Mouse (Mus musculus) MEL (cell line): ENCODE measurements around the gene Cd5l. TPM values are rescaled to one million over a fixed set of nuclear protein-coding genes. Genes with fewer than 3 reads are reported as not detected.

ENCODE experiments used
- DNase-seq: peaks from one replicate; pipeline ENCODE4 v3.0.0; 2011; ENCODE audit warnings: low read depth, low spot score
- H3K27ac ChIP-seq: 2 replicates; pipeline ENCODE4 v1.5.1; 2012; ENCODE audit warnings: low read depth, mild to moderate bottlenecking, control low read depth, low read length, moderate library complexity; ENCODE audit not compliant: control insufficient read depth
- H3K27me3 ChIP-seq, 2 experiments: fragments of 150-350 bp in 1 of 2; sonication (generic) in 1 of 2; 2 replicates each; pipeline ENCODE4 v1.6.1; 2012; ENCODE audit warnings: low read length in 2 of 2, mild to moderate bottlenecking in 2 of 2, improper control_type of control experiment in 1 of 2, moderate library complexity in 1 of 2; ENCODE audit not compliant: insufficient read depth in 2 of 2, control insufficient read depth in 1 of 2
- H3K36me3 ChIP-seq, 2 experiments: 2 replicates each; pipeline ENCODE4 v1.6.1; 2012 to 2014; ENCODE audit warnings: low read length in 2 of 2, improper control_type of control experiment in 1 of 2, inconsistent platforms in 1 of 2, mild to moderate bottlenecking in 1 of 2; ENCODE audit not compliant: insufficient read depth in 2 of 2, control insufficient read depth in 1 of 2
- H3K4me1 ChIP-seq, 2 experiments: fragments of 150-350 bp in 1 of 2; sonication (generic) in 1 of 2; 2 replicates each; pipeline ENCODE4 v1.6.1; 2012; ENCODE audit warnings: low read length in 2 of 2, improper control_type of control experiment in 1 of 2, mild to moderate bottlenecking in 1 of 2; ENCODE audit not compliant: insufficient read depth in 2 of 2, control insufficient read depth in 1 of 2
- H3K4me3 ChIP-seq, 2 experiments: fragments of 150-350 bp in 1 of 2; sonication (generic) in 1 of 2; 2 replicates each; pipeline ENCODE4 v1.5.1; 2012; ENCODE audit warnings: low read depth in 2 of 2, low read length in 2 of 2, mild to moderate bottlenecking in 2 of 2, moderate library complexity in 2 of 2, control low read depth in 1 of 2, improper control_type of control experiment in 1 of 2; ENCODE audit not compliant: control insufficient read depth in 1 of 2, insufficient read depth in 1 of 2
- H3K79me2 ChIP-seq: 2 replicates; pipeline ENCODE4 v1.6.1; 2012; ENCODE audit warnings: mild to moderate bottlenecking, low read length, moderate library complexity; ENCODE audit not compliant: control insufficient read depth, poor library complexity, insufficient read depth
- H3K9ac ChIP-seq: 2 replicates; pipeline ENCODE4 v1.6.1; 2012; ENCODE audit warnings: low read depth, mild to moderate bottlenecking, control low read depth, low read length, moderate library complexity; ENCODE audit not compliant: control insufficient read depth, poor library complexity, severe bottlenecking
- H3K9me3 ChIP-seq: fragments of 150-350 bp; sonication (generic); replicated peaks from 2 replicates; pipeline ENCODE4 v1.6.1; 2012; ENCODE audit warnings: mild to moderate bottlenecking, low read length, improper control_type of control experiment, moderate library complexity; ENCODE audit not compliant: insufficient read depth
- BHLHE40 ChIP-seq: IDR thresholded peaks from 2 replicates; pipeline ENCODE4 v1.6.1; 2012; ENCODE audit warnings: low read depth, mild to moderate bottlenecking, inconsistent platforms, low read length, improper control_type of control experiment, borderline replicate concordance
- CHD1 ChIP-seq: IDR thresholded peaks from 2 replicates; pipeline ENCODE4 v1.6.1; 2012; ENCODE audit warnings: low read depth, mild to moderate bottlenecking, inconsistent platforms, low read length, improper control_type of control experiment
- CHD2 ChIP-seq: IDR thresholded peaks from 2 replicates; pipeline ENCODE4 v1.6.1; 2011; ENCODE audit warnings: low read length, improper control_type of control experiment
- CTCF ChIP-seq, 3 experiments: IDR thresholded peaks in 2 of 3; conservative IDR thresholded peaks in 1 of 3; 2 replicates each; pipeline ENCODE4 v1.5.1; 2011 to 2012; ENCODE audit warnings: low read length in 3 of 3, low read depth in 2 of 3, mild to moderate bottlenecking in 2 of 3, improper control_type of control experiment in 1 of 3, inconsistent platforms in 1 of 3, mixed read lengths in 1 of 3, moderate library complexity in 1 of 3; ENCODE audit not compliant: control insufficient read depth in 1 of 3, insufficient read depth in 1 of 3, poor library complexity in 1 of 3, severe bottlenecking in 1 of 3
- E2F4 ChIP-seq: IDR thresholded peaks from 2 replicates; pipeline ENCODE4 v1.6.1; 2011; ENCODE audit warnings: low read depth, low read length, improper control_type of control experiment, borderline replicate concordance
- ELF1 ChIP-seq: IDR thresholded peaks from 2 replicates; pipeline ENCODE4 v1.6.1; 2014; ENCODE audit warnings: low read depth, mild to moderate bottlenecking, inconsistent platforms, low read length, improper control_type of control experiment, moderate library complexity
- EP300 ChIP-seq, 2 experiments: IDR thresholded peaks; 2 replicates each; pipeline ENCODE4 v1.6.1; 2011; ENCODE audit warnings: improper control_type of control experiment in 2 of 2, low read length in 2 of 2, low read depth in 1 of 2, mild to moderate bottlenecking in 1 of 2
- ETS1 ChIP-seq: IDR thresholded peaks from 2 replicates; pipeline ENCODE4 v1.6.1; 2012; ENCODE audit warnings: low read depth, mild to moderate bottlenecking, inconsistent platforms, low read length, improper control_type of control experiment, moderate library complexity
- GABPA ChIP-seq: IDR thresholded peaks from 2 replicates; pipeline ENCODE4 v1.6.1; 2012; ENCODE audit warnings: low read depth, mild to moderate bottlenecking, inconsistent platforms, low read length, improper control_type of control experiment, moderate library complexity
- GATA1 ChIP-seq: IDR thresholded peaks from 2 replicates; pipeline ENCODE4 v1.6.1; 2011; ENCODE audit warnings: low read depth, low read length, improper control_type of control experiment
- HCFC1 ChIP-seq: IDR thresholded peaks from 2 replicates; pipeline ENCODE4 v1.6.1; 2012; ENCODE audit warnings: low read depth, mild to moderate bottlenecking, inconsistent platforms, low read length, improper control_type of control experiment, moderate library complexity
- JUND ChIP-seq: IDR thresholded peaks from 2 replicates; pipeline ENCODE4 v1.6.1; 2011; ENCODE audit warnings: low read depth, mild to moderate bottlenecking, improper control_type of control experiment, low read length
- KAT2A ChIP-seq: conservative IDR thresholded peaks from 2 replicates; pipeline ENCODE4 v1.6.1; 2012; ENCODE audit warnings: low read depth, low read length, improper control_type of control experiment, inconsistent platforms
- MAFK ChIP-seq: IDR thresholded peaks from 2 replicates; pipeline ENCODE4 v1.6.1; 2011; ENCODE audit warnings: low read depth, mild to moderate bottlenecking, low read length, improper control_type of control experiment, borderline replicate concordance
- MAX ChIP-seq: IDR thresholded peaks from 2 replicates; pipeline ENCODE4 v1.6.1; 2011; ENCODE audit warnings: low read length, improper control_type of control experiment
- MAZ ChIP-seq: IDR thresholded peaks from 2 replicates; pipeline ENCODE4 v1.6.1; 2012; ENCODE audit warnings: low read depth, mild to moderate bottlenecking, inconsistent platforms, low read length, improper control_type of control experiment
- MEF2A ChIP-seq: IDR thresholded peaks from 2 replicates; pipeline ENCODE4 v1.6.1; 2014; ENCODE audit warnings: low read depth, mild to moderate bottlenecking, inconsistent platforms, low read length, improper control_type of control experiment; ENCODE audit not compliant: poor library complexity, insufficient replicate concordance, severe bottlenecking; ENCODE audit errors: extremely low read depth
- MXI1 ChIP-seq: IDR thresholded peaks from 2 replicates; pipeline ENCODE4 v1.6.1; 2011; ENCODE audit warnings: mild to moderate bottlenecking, low read depth, low read length, improper control_type of control experiment
- MYB ChIP-seq: IDR thresholded peaks from 2 replicates; pipeline ENCODE4 v1.6.1; 2011; ENCODE audit warnings: mild to moderate bottlenecking, low read depth, low read length, improper control_type of control experiment
- MYC ChIP-seq: IDR thresholded peaks from 2 replicates; pipeline ENCODE4 v1.6.1; 2011; ENCODE audit warnings: low read depth, mild to moderate bottlenecking, low read length, improper control_type of control experiment, moderate library complexity
- NELFE ChIP-seq: IDR thresholded peaks from 2 replicates; pipeline ENCODE4 v1.6.1; 2011; ENCODE audit warnings: low read depth, low read length, improper control_type of control experiment
- NRF1 ChIP-seq: IDR thresholded peaks from 2 replicates; pipeline ENCODE4 v1.6.1; 2014; ENCODE audit warnings: low read depth, mild to moderate bottlenecking, inconsistent platforms, low read length, improper control_type of control experiment, moderate library complexity; ENCODE audit not compliant: poor library complexity, insufficient read depth, severe bottlenecking
- POLR2A ChIP-seq, 2 experiments: IDR thresholded peaks; 2 replicates each; pipeline ENCODE4 v1.6.1; 2011 to 2012; ENCODE audit warnings: low read length in 2 of 2, mild to moderate bottlenecking in 2 of 2, control low read depth in 1 of 2, improper control_type of control experiment in 1 of 2, low read depth in 1 of 2, moderate library complexity in 1 of 2; ENCODE audit not compliant: control insufficient read depth in 1 of 2, insufficient read depth in 1 of 2, poor library complexity in 1 of 2
- POLR2AphosphoS2 ChIP-seq: IDR thresholded peaks from 2 replicates; pipeline ENCODE4 v1.6.1; 2011; ENCODE audit warnings: low read length, improper control_type of control experiment
- POLR2AphosphoS5 ChIP-seq: IDR thresholded peaks from 2 replicates; pipeline ENCODE4 v1.6.1; 2012; ENCODE audit warnings: low read depth, borderline replicate concordance, mild to moderate bottlenecking, inconsistent platforms, low read length, moderate library complexity, mixed read lengths
- RAD21 ChIP-seq: IDR thresholded peaks from 2 replicates; pipeline ENCODE4 v1.6.1; 2011; ENCODE audit warnings: mild to moderate bottlenecking, low read depth, low read length, improper control_type of control experiment
- RCOR1 ChIP-seq: IDR thresholded peaks from 2 replicates; pipeline ENCODE4 v1.6.1; 2012; ENCODE audit warnings: low read depth, mild to moderate bottlenecking, inconsistent platforms, low read length, improper control_type of control experiment
- SIN3A ChIP-seq: IDR thresholded peaks from 2 replicates; pipeline ENCODE4 v1.6.1; 2012; ENCODE audit warnings: low read length, improper control_type of control experiment, inconsistent platforms
- SMC3 ChIP-seq: IDR thresholded peaks from 2 replicates; pipeline ENCODE4 v1.6.1; 2011; ENCODE audit warnings: low read depth, low read length, improper control_type of control experiment
- TAL1 ChIP-seq: IDR thresholded peaks from 2 replicates; pipeline ENCODE4 v1.6.1; 2012; ENCODE audit warnings: mild to moderate bottlenecking, inconsistent platforms, low read length, moderate library complexity, mixed read lengths
- TBP ChIP-seq: IDR thresholded peaks from 2 replicates; pipeline ENCODE4 v1.8.0; 2011; ENCODE audit warnings: low read depth, low read length, improper control_type of control experiment
- TCF12 ChIP-seq: IDR thresholded peaks from 2 replicates; pipeline ENCODE4 v1.6.1; 2014; ENCODE audit warnings: low read depth, mild to moderate bottlenecking, inconsistent platforms, low read length, improper control_type of control experiment, moderate library complexity
- UBTF ChIP-seq: IDR thresholded peaks from 2 replicates; pipeline ENCODE4 v1.6.1; 2012; ENCODE audit warnings: low read depth, mild to moderate bottlenecking, inconsistent platforms, low read length, improper control_type of control experiment, moderate library complexity, borderline replicate concordance; ENCODE audit not compliant: insufficient read depth
- USF1 ChIP-seq: IDR thresholded peaks from 2 replicates; pipeline ENCODE4 v1.6.1; 2014; ENCODE audit warnings: low read depth, mild to moderate bottlenecking, inconsistent platforms, low read length, improper control_type of control experiment, moderate library complexity
- USF2 ChIP-seq, 2 experiments: IDR thresholded peaks; 2 replicates each; pipeline ENCODE4 v1.6.1; 2011 to 2012; ENCODE audit warnings: improper control_type of control experiment in 2 of 2, low read length in 2 of 2, borderline replicate concordance in 1 of 2, inconsistent platforms in 1 of 2, low read depth in 1 of 2, mild to moderate bottlenecking in 1 of 2; ENCODE audit not compliant: insufficient read depth in 1 of 2
- ZC3H11A ChIP-seq: IDR thresholded peaks from 2 replicates; pipeline ENCODE4 v1.6.1; 2012; ENCODE audit warnings: low read depth, mild to moderate bottlenecking, inconsistent platforms, low read length, improper control_type of control experiment
- ZKSCAN1 ChIP-seq: IDR thresholded peaks from 2 replicates; pipeline ENCODE4 v1.6.1; 2012; ENCODE audit warnings: low read depth, mild to moderate bottlenecking, inconsistent platforms, low read length, improper control_type of control experiment, moderate library complexity
- ZNF384 ChIP-seq: IDR thresholded peaks from 2 replicates; pipeline ENCODE4 v1.6.1; 2012; ENCODE audit warnings: low read depth, mild to moderate bottlenecking, inconsistent platforms, low read length, improper control_type of control experiment
- polyA plus RNA-seq, 2 experiments: library from polyadenylated mRNA; stranded (reverse) in 1 of 2; unstranded in 1 of 2; fragments of >175 nt in 1 of 2; fragments of >200 nt in 1 of 2; gene quantifications; 2 replicates each; pipeline versions ENCODE4 v1.2.1 to v1.2.4; 2012; ENCODE audit warnings: low replicate concordance in 2 of 2, low read depth in 1 of 2; ENCODE audit not compliant: insufficient read length in 2 of 2, insufficient read depth in 1 of 2, missing spikeins in 1 of 2
- total RNA-seq: library from RNA; depleted of rRNA; stranded (reverse); fragments of 300-350 nt; gene quantifications from 2 replicates; pipeline ENCODE4 v1.2.3, GENCODE M21; 2012

Gene Cd5l
- total and polyA plus RNA-seq, 3 experiments = not detected

GRCm38 (mm10) chr3:87410605-87411004 is 52.9 kb downstream of the Cd5l start:
- no peaks in the 10 kb centered on the region for H3K9me3 ChIP-seq
- H3K4me1 ChIP-seq = peaks cover 0 to 31% of the 10 kb centered on the region in 2 experiments; a peak in 2 of 4 replicates
- H3K9ac ChIP-seq = peak overlapping the region; percentile 59
- H3K36me3 ChIP-seq = peaks cover 0 to 18% of the 10 kb centered on the region in 2 experiments; a peak in 2 of 4 replicates
- peak overlapping the region; percentile 95 for H3K27ac ChIP-seq
- peak overlapping the region in 1 of 2 experiments; percentile 28; a peak in 1 of 4 replicates for H3K4me3 ChIP-seq
- H3K27me3 ChIP-seq = no peaks in the 10 kb centered on the region
- DNase-seq = no peak
- H3K79me2 ChIP-seq = no peaks in the 10 kb centered on the region; the same call in 1 of the 2 replicates
- TF ChIP-seq E2F4 (no peak), KAT2A (no peak), MEF2A (no peak), MYC (no peak), CHD2 (no peak; the same call in 1 of the 2 replicates), ETS1 (no peak; the same call in 1 of the 2 replicates), BHLHE40 (no peak), MAFK (peak; percentile 94), NRF1 (no peak), MAZ (0 out of 2 replicates have a peak, but pooled peaks have one; percentile 15), SMC3 (0 out of 2 replicates have a peak, but pooled peaks have one; percentile 7), EP300 (IDR thresholded peaks at IDR 0.05; ENCODE audit: low read depth in 1 of 2, low read length in 2 of 2) (no peak; a peak in 1 of 4 replicates), POLR2A (IDR thresholded peaks at IDR 0.05; ENCODE audit: control insufficient read depth in 1 of 2, insufficient read depth in 1 of 2, low read depth in 1 of 2, low read length in 2 of 2, poor library complexity in 1 of 2) (peak in 1 of 2 experiments; percentile 42; a peak in 1 of 4 replicates), RAD21 (no peak), GATA1 (no peak), UBTF (no peak), TBP (no peak), ZKSCAN1 (no peak), POLR2AphosphoS2 (no peak), ZNF384 (no peak), NELFE (no peak), TAL1 (no peak), SIN3A (no peak), MYB (no peak), USF2 (IDR thresholded peaks at IDR 0.05; ENCODE audit: borderline replicate concordance in 1 of 2, insufficient read depth in 1 of 2, low read depth in 1 of 2, low read length in 2 of 2) (no peak), ZC3H11A (no peak), USF1 (no peak), JUND (no peak), GABPA (no peak), CHD1 (no peak), HCFC1 (no peak), ELF1 (no peak), MXI1 (no peak), POLR2AphosphoS5 (no peak; the same call in 1 of the 2 replicates), MAX (no peak), CTCF (IDR thresholded peaks at IDR 0.05 in 2 of 3, conservative IDR thresholded peaks at IDR 0.05 in 1 of 3; ENCODE audit: control insufficient read depth in 1 of 3, insufficient read depth in 1 of 3, low read depth in 2 of 3, low read length in 3 of 3, poor library complexity in 1 of 3, severe bottlenecking in 1 of 3) (no peak), RCOR1 (no peak), TCF12 (no peak)
